Mouse (Mus musculus) liver, adult 2 months (tissue): Measurements from ENCODE around the gene Vamp4. TPM values are rescaled to one million over a fixed set of nuclear protein-coding genes. Genes with fewer than 3 reads are reported as not detected.

Source experiments
- DNase-seq: peaks from one replicate; pipeline ENCODE4 v3.0.0-alpha.2; 2011; ENCODE audit warnings: low read depth, low spot score; ENCODE audit errors: extremely low read depth
- H3K27ac ChIP-seq: fragments of 200-500 bp; replicated peaks from 2 replicates; pipeline ENCODE4 v1.5.1; 2012; ENCODE audit warnings: low read depth, mild to moderate bottlenecking, control low read depth, inconsistent platforms, low read length; ENCODE audit not compliant: insufficient read depth
- H3K27me3 ChIP-seq: fragments of 200-500 bp; 2 replicates; pipeline ENCODE4 v1.6.1; 2012; ENCODE audit warnings: mild to moderate bottlenecking, moderate library complexity, low read length, inconsistent platforms; ENCODE audit not compliant: control insufficient read depth, insufficient read depth
- H3K36me3 ChIP-seq: fragments of 200-500 bp; 2 replicates; pipeline ENCODE4 v1.6.1; 2012; ENCODE audit warnings: low read length, inconsistent platforms; ENCODE audit not compliant: control insufficient read depth, insufficient read depth
- H3K4me1 ChIP-seq: fragments of 200-500 bp; 2 replicates; pipeline ENCODE4 v1.6.1; 2011; ENCODE audit warnings: low read length; ENCODE audit not compliant: control insufficient read depth, insufficient read depth
- H3K4me3 ChIP-seq: fragments of 200-500 bp; 2 replicates; pipeline ENCODE4 v1.5.1; 2011; ENCODE audit warnings: low read depth, mild to moderate bottlenecking, control low read depth, low read length, moderate library complexity; ENCODE audit not compliant: insufficient read depth
- H3K79me2 ChIP-seq: fragments of 200-500 bp; 2 replicates; pipeline ENCODE4 v1.6.1; 2012; ENCODE audit warnings: inconsistent platforms, mild to moderate bottlenecking, low read length, moderate library complexity; ENCODE audit not compliant: control insufficient read depth, insufficient read depth
- H3K9ac ChIP-seq: fragments of 200-500 bp; 2 replicates; pipeline ENCODE4 v1.6.1; 2012; ENCODE audit warnings: low read depth, mild to moderate bottlenecking, control low read depth, inconsistent platforms, low read length
- CTCF ChIP-seq: fragments of 200-500 bp; IDR thresholded peaks from 2 replicates; pipeline ENCODE4 v1.5.1; 2011; ENCODE audit warnings: low read depth, low read length, control low read depth
- POLR2A ChIP-seq: fragments of 200-500 bp; IDR thresholded peaks from 2 replicates; pipeline ENCODE4 v1.6.1; 2011; ENCODE audit warnings: low read length, control low read depth; ENCODE audit not compliant: insufficient read depth; ENCODE audit errors: extremely low read depth
- WGBS: fragments of 180-500 bp; shearing (Covaris S2); methylation state at CpG from one replicate; pipeline ENCODE4 v1.1.7; 2018; 5-methylcytosine and 5-hydroxymethylcytosine counted together
- polyA plus RNA-seq: library from polyadenylated mRNA; depleted of rRNA; stranded (reverse); fragments of >200 nt; gene quantifications from 2 replicates; pipeline ENCODE4 v1.2.3, GENCODE M21; 2012
- total RNA-seq: library from RNA; depleted of rRNA; stranded (reverse); fragments of >200 nt; gene quantifications from 2 replicates; pipeline ENCODE4 v1.2.3, GENCODE M21; 2014

Gene Vamp4
- total and polyA plus RNA-seq, 2 experiments: 4.5 to 14.6 TPM

DNA sequence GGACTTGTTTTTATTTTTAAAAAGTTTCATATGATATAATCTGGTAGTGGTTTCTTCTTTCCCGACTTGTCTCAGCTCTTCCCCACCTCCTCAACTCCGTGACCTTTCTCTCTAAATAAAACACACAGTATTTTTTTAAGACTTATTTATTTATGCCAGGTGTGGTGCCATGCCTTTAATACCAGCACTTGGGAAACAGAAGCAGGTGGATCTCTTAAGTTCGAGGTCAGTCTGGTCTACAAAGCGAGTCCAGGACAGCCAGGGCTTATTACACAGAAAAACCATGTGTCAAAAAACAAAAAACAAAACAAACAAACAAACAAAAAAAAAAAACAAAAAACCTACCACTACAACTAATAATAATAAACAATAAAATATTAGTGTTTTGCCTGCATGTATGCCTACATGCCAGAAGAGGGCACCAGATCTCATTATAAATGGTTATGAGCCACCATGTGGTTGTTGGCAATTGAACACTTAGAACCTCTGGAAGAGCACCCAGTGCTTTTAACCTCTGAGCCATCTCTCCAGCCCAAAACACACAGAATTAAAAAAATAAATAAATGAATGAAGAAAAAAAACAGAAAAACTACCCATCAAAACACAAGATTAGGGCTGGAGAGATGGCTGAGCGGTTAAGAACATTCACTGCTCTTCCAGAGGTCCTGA is 20.6 kb upstream of the Vamp4 start:
- no peaks in the 10 kb centered on the region for H3K27me3 ChIP-seq
- no peaks in the 10 kb centered on the region for H3K79me2 ChIP-seq
- H3K27ac ChIP-seq: no peak overlapping the region
- peak; percentile 56 for TF ChIP-seq CTCF
- no peak for TF ChIP-seq POLR2A
- DNase-seq: peak; percentile 55
- peaks cover 6% of the 10 kb centered on the region for H3K4me1 ChIP-seq
- H3K4me3 ChIP-seq: no peak overlapping the region
- WGBS: 74% methylated on average over 5 of the region's 5 CpGs
- no peak overlapping the region for H3K9ac ChIP-seq
- H3K36me3 ChIP-seq: no peaks in the 10 kb centered on the region

DNA sequence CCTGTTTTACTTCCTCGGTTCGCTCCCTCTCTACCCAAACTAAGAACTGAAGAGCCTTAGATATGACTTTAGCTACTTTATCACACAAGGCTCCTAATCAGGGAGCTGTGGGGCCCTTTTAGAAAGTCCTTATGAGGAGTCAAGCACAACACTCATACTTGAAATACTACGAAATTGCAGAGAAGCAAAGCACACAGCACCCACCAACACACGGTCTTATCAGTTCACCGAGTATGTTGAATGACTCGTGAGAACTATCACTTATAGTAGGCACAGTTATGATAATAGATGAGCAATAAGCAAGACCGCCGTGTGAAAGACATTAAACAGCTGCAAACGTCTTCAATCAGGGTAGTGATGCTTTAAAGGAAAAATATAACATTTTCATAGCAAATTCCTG is 17.4 kb upstream of the Vamp4 start:
- no peak for DNase-seq
- 84% methylated on average over 9 of the region's 9 CpGs for WGBS

GRCm38 (mm10) chr1:162554193-162554592 is 16.1 kb upstream of the Vamp4 start:
- DNase-seq: no peak
- no peak overlapping the region for H3K4me3 ChIP-seq
- H3K9ac ChIP-seq: no peak overlapping the region
- 89% methylated on average over 3 of the region's 3 CpGs for WGBS
- H3K4me1 ChIP-seq: no peaks in the 10 kb centered on the region
- no peak overlapping the region for H3K27ac ChIP-seq
- no peaks in the 10 kb centered on the region for H3K36me3 ChIP-seq
- TF ChIP-seq POLR2A: no peak
- TF ChIP-seq CTCF: no peak
- no peaks in the 10 kb centered on the region for H3K27me3 ChIP-seq
- H3K79me2 ChIP-seq: no peaks in the 10 kb centered on the region

More for the DNA sequence above, 17.4 kb upstream of the Vamp4 start:
- TF ChIP-seq CTCF (no peak), POLR2A (no peak)
- Histone ChIP-seq H3K9ac (no peak overlapping the region), H3K27me3 (no peaks in the 10 kb centered on the region), H3K4me3 (no peak overlapping the region), H3K27ac (no peak overlapping the region), H3K79me2 (no peaks in the 10 kb centered on the region), H3K4me1 (0 out of 2 replicates have a peak, but pooled peaks cover under 1% of the 10 kb centered on the region), H3K36me3 (no peaks in the 10 kb centered on the region)

GRCm38 (mm10) chr1:162563236-162563635 is 7.1 kb upstream of the Vamp4 start:
- Histone ChIP-seq H3K4me1 (no peaks in the 10 kb centered on the region), H3K27ac (no peak overlapping the region), H3K36me3 (no peaks in the 10 kb centered on the region), H3K27me3 (no peaks in the 10 kb centered on the region), H3K9ac (no peak overlapping the region), H3K4me3 (no peak overlapping the region), H3K79me2 (no peaks in the 10 kb centered on the region)
- no peak for TF ChIP-seq POLR2A
- no peak for TF ChIP-seq CTCF
- peak; percentile 15 for DNase-seq
- WGBS: 94% methylated on average over 1 of the region's 1 CpGs

- H3K4me3 ChIP-seq: no peak overlapping the region
- DNase-seq: peak; percentile 43
These were observed 5.3 kb upstream of the Vamp4 start for GRCm38 (mm10) chr1:162564992-162565391.

DNA sequence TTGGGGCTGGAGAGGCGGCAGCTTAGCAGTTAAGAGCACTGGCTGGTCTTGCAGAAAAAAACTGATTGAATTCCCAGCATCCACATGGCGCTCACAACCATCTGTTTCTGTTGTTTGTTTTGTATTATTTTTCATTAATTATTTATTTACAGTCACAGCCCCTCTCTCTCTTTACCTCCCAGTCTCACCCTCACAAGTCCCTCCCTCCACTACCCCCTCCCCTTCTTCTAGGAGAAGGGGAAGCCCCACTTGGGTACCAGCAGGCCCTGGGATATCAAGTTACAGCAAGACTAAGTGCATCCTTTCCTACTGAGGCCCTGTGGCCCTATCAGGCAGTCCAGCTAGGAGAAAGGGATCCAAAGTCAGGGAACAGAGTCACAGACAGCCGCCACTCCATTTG is 3.0 kb upstream of the Vamp4 start:
- H3K4me3 ChIP-seq: no peak overlapping the region
- no peaks in the 10 kb centered on the region for H3K36me3 ChIP-seq
- no peak for TF ChIP-seq CTCF
- no peak for TF ChIP-seq POLR2A
- H3K79me2 ChIP-seq: no peaks in the 10 kb centered on the region; the same call in 1 of the 2 replicates
- DNase-seq: no peak
- H3K9ac ChIP-seq: no peak overlapping the region
- H3K4me1 ChIP-seq: peaks cover 2% of the 10 kb centered on the region; the same call in 1 of the 2 replicates
- no peaks in the 10 kb centered on the region for H3K27me3 ChIP-seq
- 95% methylated on average over 3 of the region's 3 CpGs for WGBS
- H3K27ac ChIP-seq: no peak overlapping the region

More at GRCm38 (mm10) chr1:162564992-162565391, 5.3 kb upstream of the Vamp4 start:
- Histone ChIP-seq H3K36me3 (no peaks in the 10 kb centered on the region), H3K27ac (no peak overlapping the region), H3K9ac (no peak overlapping the region), H3K79me2 (no peaks in the 10 kb centered on the region), H3K27me3 (no peaks in the 10 kb centered on the region), H3K4me1 (no peaks in the 10 kb centered on the region)
- TF ChIP-seq CTCF: no peak
- 68% methylated on average over 3 of the region's 3 CpGs for WGBS
